Mouse (Mus musculus): Measurements from ENCODE around the gene Gm49510. TPM values are rescaled to one million over a fixed set of nuclear protein-coding genes. Genes with fewer than 3 reads are reported as not detected.
"Not testable (repeated sequence)": the region's sequence is repeated elsewhere in the genome, so short reads cannot be mapped to it uniquely, and the experiment has no call there.

The Gm49510 gene
- total RNA-seq, 2 experiments from 2014 or later = not detected

GRCm38 (mm10) chr15:78877810-78878390 lies 21.6 kb upstream of the Gm49510 start:
- peak in 1 of 2 experiments; percentile 44 for DNase-seq (ENCODE audit: low spot score in 2 of 2)

- not testable (repeated sequence) for DNase-seq (ENCODE audit: low spot score in 2 of 2)
These were observed 20.5 kb upstream of the Gm49510 start for GRCm38 (mm10) chr15:78878792-78879516.

- no peak for DNase-seq (ENCODE audit: low spot score in 2 of 2)
These were observed 19.0 kb upstream of the Gm49510 start for GRCm38 (mm10) chr15:78880432-78880831.

GRCm38 (mm10) chr15:78881828-78882227 lies 17.6 kb upstream of the Gm49510 start:
- DNase-seq (ENCODE audit: low spot score in 2 of 2) = no peak

GRCm38 (mm10) chr15:78889401-78889853 lies 10.0 kb upstream of the Gm49510 start:
- no peak for DNase-seq (ENCODE audit: low spot score in 2 of 2)

- DNase-seq (ENCODE audit: low spot score in 2 of 2) = no peak
These were observed 7.0 kb upstream of the Gm49510 start for GRCm38 (mm10) chr15:78892440-78892839.

- DNase-seq (ENCODE audit: low spot score in 2 of 2) = no peak
These were observed 4.7 kb upstream of the Gm49510 start for GRCm38 (mm10) chr15:78894726-78895125.

- DNase-seq (ENCODE audit: low spot score in 2 of 2) = no peak
These were observed 3.7 kb upstream of the Gm49510 start for GRCm38 (mm10) chr15:78895741-78896140.

GRCm38 (mm10) chr15:78896149-78896548 lies 3.3 kb upstream of the Gm49510 start:
- DNase-seq (ENCODE audit: low spot score in 2 of 2) = no peak

- DNase-seq (ENCODE audit: low spot score in 2 of 2) = no peak
These were observed 2.0 kb upstream of the Gm49510 start for GRCm38 (mm10) chr15:78897488-78897887.

GRCm38 (mm10) chr15:78898507-78899001 lies 913 bp upstream of the Gm49510 start:
- no peak for DNase-seq (ENCODE audit: low spot score in 2 of 2)

- peak; percentile 49 to 69 for DNase-seq (ENCODE audit: low spot score in 2 of 2)
These were observed 495 bp downstream of the Gm49510 start, which contains the start of gene Sh3bp1 for GRCm38 (mm10) chr15:78899740-78900584. TSS of gene Sh3bp1 (plus strand) at chr15:78899768.

GRCm38 (mm10) chr15:78900585-78901421 lies 1.3 kb downstream of the Gm49510 start:
- no peak for DNase-seq (ENCODE audit: low spot score in 2 of 2)

- no peak for DNase-seq (ENCODE audit: low spot score in 2 of 2)
These were observed 1.9 kb downstream of the Gm49510 start for GRCm38 (mm10) chr15:78901422-78901789.

- peak; percentile 91 for DNase-seq (ENCODE audit: low spot score in 2 of 2)
These were observed 3.8 kb downstream of the Gm49510 start for GRCm38 (mm10) chr15:78903243-78903642.

GRCm38 (mm10) chr15:78908399-78908798 lies 8.9 kb downstream of the Gm49510 start:
- DNase-seq (ENCODE audit: low spot score in 2 of 2) = no peak

GRCm38 (mm10) chr15:78908982-78909381 lies 9.5 kb downstream of the Gm49510 start:
- no peak for DNase-seq (ENCODE audit: low spot score in 2 of 2)

GRCm38 (mm10) chr15:78912040-78912439 lies 12.6 kb downstream of the Gm49510 start:
- DNase-seq (ENCODE audit: low spot score in 2 of 2) = peak in 1 of 2 experiments; percentile 51

- DNase-seq (ENCODE audit: low spot score in 2 of 2) = peak; percentile 95 to 97
These were observed 14.2 kb downstream of the Gm49510 start, which contains the start of gene Pdxp for GRCm38 (mm10) chr15:78913632-78914090. TSS of gene Pdxp (plus strand) at chr15:78913919.

GRCm38 (mm10) chr15:78914091-78914822 lies 14.8 kb downstream of the Gm49510 start:
- peak; percentile 61 to 73 for DNase-seq (ENCODE audit: low spot score in 2 of 2)
